In the genomic region with DNA sequence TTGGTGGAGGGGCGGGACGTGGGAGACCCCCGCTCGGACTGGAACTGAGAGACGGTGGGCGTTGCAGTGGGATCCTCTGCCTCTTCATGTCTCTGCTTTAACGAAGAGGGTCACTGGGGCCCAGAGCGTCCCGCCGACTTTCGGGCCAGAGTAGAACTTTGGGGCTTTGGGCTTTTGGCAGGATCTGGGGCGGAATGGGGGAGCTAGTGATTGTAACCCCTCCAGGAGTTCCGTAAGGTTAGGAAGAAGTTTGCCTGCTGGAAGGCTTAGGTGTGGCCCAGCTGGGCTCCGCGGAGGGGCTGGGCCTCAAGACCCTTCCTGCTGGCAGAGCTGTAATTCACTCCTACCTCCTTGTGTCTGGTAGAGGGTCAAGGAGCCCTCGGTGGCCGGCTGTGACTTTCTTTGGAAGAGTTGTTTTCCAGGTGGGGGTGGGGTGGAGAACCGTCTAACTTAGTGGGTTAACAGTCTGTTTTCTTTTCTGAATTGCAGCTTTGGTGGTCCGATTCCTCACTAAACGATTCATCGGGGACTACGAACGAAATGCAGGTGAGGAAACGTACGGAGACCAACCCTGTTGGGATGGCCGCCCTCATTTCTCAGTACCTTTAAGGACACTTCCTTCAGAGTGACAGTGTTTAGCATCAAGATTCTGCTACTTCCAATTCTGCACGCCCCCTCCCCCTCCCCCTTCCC, we compare ENCODE assay signal across 8 mouse cellular contexts. TPM values are rescaled to one million over a fixed set of nuclear protein-coding genes. Genes with fewer than 3 reads are reported as not detected.
DNase-seq lines count a peak whose midpoint lies in the region; ATAC-seq and TF ChIP-seq lines count a peak whose summit lies in the region.

No protein-coding gene starts in this region.

- peak overlapping the region; percentile 87 for H3K9ac ChIP-seq in ES-Bruce4 (ENCODE audit: low read depth, poor library complexity, severe bottlenecking)
- H3K9ac ChIP-seq in limb, embryonic 13.5 days: peak overlapping the region; percentile 99
- H3K9ac ChIP-seq in stomach, embryonic 15.5 days: peak overlapping the region; percentile 98

- no peak for TF ChIP-seq POLR2A in ES-Bruce4 (IDR thresholded peaks at IDR 0.05; ENCODE audit: insufficient read depth, low read length)
- 0 out of 2 replicates have a peak, but pooled peaks have one; percentile 23 for TF ChIP-seq POLR2A in embryonic fibroblast, embryonic 13.5 days (IDR thresholded peaks at IDR 0.05; ENCODE audit: low read depth, low read length)

- no peak for TF ChIP-seq EP300 in ES-Bruce4 (IDR thresholded peaks at IDR 0.05; ENCODE audit: insufficient read depth, low read depth, low read length)

- peak overlapping the region; percentile 96 for H3K4me3 ChIP-seq in heart, embryonic 10.5 days
- H3K4me3 ChIP-seq in ES-Bruce4 (ENCODE audit: low read depth, low read length): peak overlapping the region; percentile 98
- H3K4me3 ChIP-seq in embryonic fibroblast, embryonic 13.5 days (ENCODE audit: insufficient read depth, low read length): peak overlapping the region; percentile 98
- peak overlapping the region; percentile 100 for H3K4me3 ChIP-seq in limb, embryonic 13.5 days
- peak overlapping the region; percentile 97 for H3K4me3 ChIP-seq in stomach, embryonic 15.5 days (replicated peaks)

- H3K27me3 ChIP-seq in heart, embryonic 10.5 days (ENCODE audit: insufficient read depth, poor library complexity, severe bottlenecking): no peaks in the 10 kb centered on the region
- no peaks in the 10 kb centered on the region for H3K27me3 ChIP-seq in ES-Bruce4 (ENCODE audit: control insufficient read depth, insufficient read depth, low read length, poor library complexity, severe bottlenecking)
- H3K27me3 ChIP-seq in limb, embryonic 13.5 days: no peaks in the 10 kb centered on the region
- no peaks in the 10 kb centered on the region for H3K27me3 ChIP-seq in stomach, embryonic 15.5 days (replicated peaks)

- peak overlapping the region; percentile 97 for H3K27ac ChIP-seq in heart, embryonic 10.5 days
- no peak overlapping the region for H3K27ac ChIP-seq in ES-Bruce4 (ENCODE audit: insufficient read depth, low read length)
- H3K27ac ChIP-seq in embryonic fibroblast, embryonic 13.5 days (ENCODE audit: insufficient read depth, low read length): peak overlapping the region; percentile 37
- H3K27ac ChIP-seq in limb, embryonic 13.5 days: peak overlapping the region; percentile 93
- peak overlapping the region; percentile 83 for H3K27ac ChIP-seq in stomach, embryonic 15.5 days

- peak overlapping the region; percentile 88 for H3K4me2 ChIP-seq in limb, embryonic 13.5 days (replicated peaks)
- peak overlapping the region; percentile 98 for H3K4me2 ChIP-seq in stomach, embryonic 15.5 days

- H3K36me3 ChIP-seq in heart, embryonic 10.5 days: peaks cover 38% of the 10 kb centered on the region
- H3K36me3 ChIP-seq in ES-Bruce4 (ENCODE audit: control insufficient read depth, insufficient read depth, low read length, poor library complexity, severe bottlenecking): peaks cover 16% of the 10 kb centered on the region
- peaks cover 39% of the 10 kb centered on the region for H3K36me3 ChIP-seq in limb, embryonic 13.5 days
- H3K36me3 ChIP-seq in stomach, embryonic 15.5 days: 0 out of 2 replicates have a peak, but pooled peaks cover 5% of the 10 kb centered on the region

- peaks cover 66% of the 10 kb centered on the region for H3K4me1 ChIP-seq in heart, embryonic 10.5 days
- H3K4me1 ChIP-seq in ES-Bruce4 (ENCODE audit: control insufficient read depth, insufficient read depth, low read length): no peaks in the 10 kb centered on the region
- H3K4me1 ChIP-seq in embryonic fibroblast, embryonic 13.5 days (ENCODE audit: control insufficient read depth, insufficient read depth, low read length): peaks cover 3% of the 10 kb centered on the region
- H3K4me1 ChIP-seq in limb, embryonic 13.5 days: peaks cover 72% of the 10 kb centered on the region
- peaks cover 32% of the 10 kb centered on the region for H3K4me1 ChIP-seq in stomach, embryonic 15.5 days

- no peak for DNase-seq in heart, embryonic 10.5 days (ENCODE audit: low spot score)
- DNase-seq in heart, postnatal 25 days (ENCODE audit: low spot score): no peak
- no peak for DNase-seq in left cerebral cortex, postnatal 10 days (ENCODE audit: extremely low spot score in 1 of 2, low spot score in 2 of 2)
- DNase-seq in spleen, postnatal 4 days (ENCODE audit: low spot score in 2 of 2): no peak

- no peak for TF ChIP-seq CTCF in ES-Bruce4 (IDR thresholded peaks at IDR 0.05; ENCODE audit: low read depth, low read length)
- no peak for TF ChIP-seq CTCF in embryonic fibroblast, embryonic 13.5 days (IDR thresholded peaks at IDR 0.05; ENCODE audit: borderline replicate concordance, insufficient read depth, low read length)

- H3K9me3 ChIP-seq in heart, embryonic 10.5 days: no peaks in the 10 kb centered on the region
- no peaks in the 10 kb centered on the region for H3K9me3 ChIP-seq in ES-Bruce4 (replicated peaks; ENCODE audit: control insufficient read depth, insufficient read depth, low read length, poor library complexity, severe bottlenecking)
- H3K9me3 ChIP-seq in limb, embryonic 13.5 days: no peaks in the 10 kb centered on the region
- no peaks in the 10 kb centered on the region for H3K9me3 ChIP-seq in stomach, embryonic 15.5 days

- intact Hi-C loops in heart, postnatal 25 days (cut with DNase I): loop anchor here (1.0 to 10.0 kb wide), 7 partner anchors 23 to 191 kb away; a partner anchor contains a TSS
- intact Hi-C loops in left cerebral cortex, postnatal 10 days (cut with DNase I): loop anchor here (5.0 kb wide), 2 partner anchors 57 to 82 kb away; no protein-coding TSS in a partner anchor

- WGBS in heart, embryonic 10.5 days: under 1% methylated on average over 27 of the region's 27 CpGs
- WGBS in limb, embryonic 13.5 days: under 1% methylated on average over 27 of the region's 27 CpGs
- WGBS in stomach, embryonic 15.5 days: 2% methylated on average over 27 of the region's 27 CpGs

- ATAC-seq in limb, embryonic 13.5 days (ENCODE audit: low FRiP score, low read depth): peak; percentile 13; the same call in 1 of the 2 replicates
- no peak for ATAC-seq in stomach, embryonic 15.5 days (ENCODE audit: insufficient read depth, low FRiP score, low read depth)

RNA-seq across cellular contexts. Expression of a gene that starts 0.7 kb away (rescaled TPM):
- 58.3 and 65.9 TPM in 2 replicates for polyA plus RNA-seq in heart, embryonic 10.5 days (2016; fragmentation: Nextera tagmentation; extraction: Ambion mirVana)
- total RNA-seq in heart, postnatal 25 days (2021): 10 to 100 TPM; 35.8 to 50.2 TPM
- 8.0 and 8.1 TPM in 2 replicates for polyA plus RNA-seq in ES-Bruce4 (2011; ENCODE audit: insufficient read depth, insufficient read length, low read depth, missing spikeins)
- polyA plus RNA-seq in embryonic fibroblast, embryonic 13.5 days (2011; ENCODE audit: insufficient read length, low read depth, missing spikeins): 13.9 and 22.0 TPM in 2 replicates
- polyA plus RNA-seq in limb, embryonic 13.5 days (2015; fragmentation: Nextera tagmentation; extraction: Ambion mirVana): 147 and 149 TPM in 2 replicates
- polyA plus RNA-seq in stomach, embryonic 15.5 days (2015; fragmentation: Nextera tagmentation; extraction: Ambion mirVana): 47.9 and 50.3 TPM in 2 replicates
- 10 to 100 TPM; 74.5 to 75.6 TPM for total RNA-seq in left cerebral cortex, postnatal 10 days (2021)
